Mouse (Mus musculus): Measurements from ENCODE around the gene Sla2.
"Not testable (repeated sequence)": the region's sequence is repeated elsewhere in the genome, so short reads cannot be mapped to it uniquely, and the experiment has no call there.

The Sla2 gene

DNA sequence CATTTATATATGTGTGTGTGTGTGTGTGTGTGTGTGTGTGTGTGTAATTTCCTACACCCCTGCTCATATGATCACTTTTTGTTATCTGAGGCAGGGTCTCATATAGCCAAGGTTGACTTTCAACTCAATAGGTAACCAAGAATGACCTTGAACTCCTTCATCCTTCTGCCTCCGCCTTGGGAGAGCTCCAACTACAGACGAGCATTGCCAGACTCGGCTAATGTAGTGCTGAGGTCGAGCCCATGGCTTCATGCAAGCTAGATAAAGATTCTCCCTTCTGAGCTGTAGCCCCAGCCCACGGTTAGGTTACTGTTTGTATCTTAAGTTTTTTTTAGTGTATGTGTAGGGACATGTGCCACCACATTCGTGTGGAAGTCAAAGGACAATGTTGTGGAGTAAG, 14.9 kb upstream of the Sla2 start:
- DNase-seq (ENCODE audit: extremely low read depth, low read depth) = no peak

DNA sequence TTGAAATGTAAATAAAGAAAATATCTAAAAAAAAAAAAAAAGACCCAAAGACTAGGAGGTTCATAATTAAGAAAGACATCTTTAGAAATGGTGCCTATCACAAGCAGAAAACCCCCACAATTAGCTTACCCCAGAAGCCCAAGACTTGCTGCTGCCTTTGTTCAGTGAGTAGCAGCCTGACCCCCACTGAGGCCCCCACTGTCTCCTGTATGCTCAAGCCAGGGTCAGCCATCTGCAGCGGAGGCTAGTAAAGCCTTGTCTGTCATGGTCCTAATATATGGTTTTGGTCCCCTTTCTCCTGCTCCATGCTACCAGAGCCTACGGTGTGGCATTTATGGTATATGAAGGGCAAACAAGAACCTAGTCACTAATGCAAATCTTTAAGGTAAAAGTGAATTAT, 14.4 kb upstream of the Sla2 start:
- no peak for DNase-seq (ENCODE audit: extremely low read depth, low read depth)

DNA sequence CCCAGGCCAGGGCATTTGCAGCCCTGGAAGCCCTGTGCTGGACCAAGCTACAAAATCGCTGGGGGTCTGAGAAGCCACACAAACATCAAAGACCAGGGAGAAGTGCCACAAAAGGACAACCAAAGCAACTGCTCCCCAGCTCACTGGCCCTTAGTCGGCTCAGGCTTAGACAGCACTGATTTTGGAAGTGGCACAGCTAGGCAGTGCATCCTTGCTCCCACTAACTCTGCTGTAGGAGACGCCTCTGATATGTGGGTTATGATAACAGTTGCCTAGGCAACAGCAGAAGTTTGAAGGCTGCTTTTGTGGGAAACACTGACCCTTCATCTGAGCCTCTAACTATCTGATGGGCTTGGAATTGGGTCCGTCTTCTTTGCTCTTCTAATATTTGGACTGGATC, 12.2 kb upstream of the Sla2 start:
- no peak for DNase-seq (ENCODE audit: extremely low read depth, low read depth)

DNA sequence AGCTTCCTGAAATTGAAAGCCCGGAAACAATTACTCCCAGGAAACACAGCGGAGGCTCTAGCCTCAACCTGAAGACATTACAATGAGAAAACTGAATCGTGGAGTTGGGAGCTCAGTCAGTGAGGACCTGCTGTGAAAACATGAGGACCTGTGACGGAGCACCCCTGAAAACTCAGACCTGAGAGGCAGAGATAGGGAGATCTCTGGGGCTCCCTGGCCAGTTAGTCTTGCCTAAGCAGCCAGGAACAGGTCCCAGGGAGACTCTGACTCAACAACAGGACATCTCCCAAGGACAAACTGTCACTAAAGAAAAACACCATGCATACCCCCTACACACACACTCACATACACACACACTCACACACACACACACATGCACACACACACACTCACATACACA, 11.4 kb upstream of the Sla2 start:
- DNase-seq (ENCODE audit: extremely low read depth, low read depth) = no peak

DNA sequence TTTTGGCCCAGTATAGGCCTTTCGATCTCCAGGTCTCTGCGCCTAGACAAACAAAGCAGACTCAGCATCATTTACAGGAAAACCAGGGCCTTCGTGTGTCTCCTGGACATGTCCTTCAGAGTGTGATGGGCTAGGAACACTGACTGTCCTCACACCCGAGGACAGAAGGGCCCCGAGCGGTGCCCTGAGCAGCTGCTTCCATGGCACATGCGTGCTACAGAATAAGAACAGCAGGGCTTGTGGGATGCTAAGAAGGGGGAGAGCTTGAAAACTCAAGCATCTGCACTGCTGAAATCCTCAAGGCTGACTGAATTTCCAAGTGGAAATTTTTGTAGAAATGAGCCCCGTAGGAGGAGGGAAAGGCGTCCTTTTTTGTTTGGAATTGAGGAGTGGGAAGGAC, 10.0 kb upstream of the Sla2 start:
- no peak for DNase-seq (ENCODE audit: extremely low read depth, low read depth)

DNA sequence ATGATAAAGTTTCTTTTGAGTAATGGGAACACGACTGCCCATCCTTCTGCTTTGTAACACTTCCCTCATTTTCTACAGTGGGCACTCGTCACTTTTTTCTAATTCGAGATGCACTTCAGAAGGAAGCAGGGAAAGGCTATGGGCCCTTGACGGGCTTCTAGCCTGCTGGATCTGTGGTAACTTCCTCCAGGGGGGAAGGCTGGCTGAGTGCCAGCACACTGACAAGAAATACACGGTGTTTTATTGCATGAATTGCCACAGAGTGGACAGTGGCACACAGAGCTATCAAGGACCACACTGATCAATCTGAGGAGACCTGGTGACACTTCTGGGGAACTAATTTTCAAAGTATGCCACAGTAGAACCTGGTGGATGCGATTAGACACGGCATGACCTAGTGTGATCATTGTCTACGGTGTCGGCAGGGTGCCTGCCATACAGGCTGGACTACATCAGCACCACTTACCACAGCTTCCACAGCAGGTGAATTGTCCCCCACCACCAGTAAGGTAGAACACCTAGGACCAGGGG, 9.5 kb upstream of the Sla2 start:
- no peak for DNase-seq (ENCODE audit: extremely low read depth, low read depth)

DNA sequence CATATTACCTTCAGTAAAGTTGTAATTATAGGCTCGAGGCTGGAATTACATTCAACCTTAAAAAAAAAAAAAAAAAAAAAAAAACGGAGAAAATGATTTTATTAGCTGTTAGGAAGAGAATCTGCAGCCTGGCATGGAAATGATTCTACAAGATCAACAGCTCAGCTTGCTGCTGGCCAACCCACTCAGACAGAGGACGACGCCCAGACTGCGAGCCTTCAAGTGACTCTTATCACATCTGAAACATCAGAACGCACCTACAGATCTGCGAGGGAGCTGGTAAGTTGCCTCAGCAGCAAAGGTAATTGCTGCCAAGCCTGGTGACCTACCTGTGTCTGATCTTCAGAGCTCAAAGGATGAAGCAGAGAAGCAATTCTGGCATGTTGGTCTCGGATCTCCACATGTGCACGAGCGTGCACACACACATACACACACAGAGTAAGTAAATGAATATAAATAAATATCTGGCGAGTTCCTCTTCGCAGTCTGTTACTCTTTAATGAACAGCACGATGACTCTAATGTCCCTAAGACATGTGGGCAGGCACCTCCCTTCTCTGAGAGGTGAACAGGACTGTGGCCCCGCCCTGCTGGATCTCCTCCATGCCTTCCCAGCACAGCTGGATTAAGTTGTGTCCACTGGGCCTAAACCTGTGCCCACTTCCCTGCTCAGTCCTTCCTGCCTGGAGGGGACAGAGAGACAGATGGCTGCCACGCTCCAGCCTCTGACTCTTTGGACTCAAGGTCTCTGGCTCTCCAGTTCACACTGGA, 7.7 kb upstream of the Sla2 start:
- no peak for DNase-seq (ENCODE audit: extremely low read depth, low read depth)

DNA sequence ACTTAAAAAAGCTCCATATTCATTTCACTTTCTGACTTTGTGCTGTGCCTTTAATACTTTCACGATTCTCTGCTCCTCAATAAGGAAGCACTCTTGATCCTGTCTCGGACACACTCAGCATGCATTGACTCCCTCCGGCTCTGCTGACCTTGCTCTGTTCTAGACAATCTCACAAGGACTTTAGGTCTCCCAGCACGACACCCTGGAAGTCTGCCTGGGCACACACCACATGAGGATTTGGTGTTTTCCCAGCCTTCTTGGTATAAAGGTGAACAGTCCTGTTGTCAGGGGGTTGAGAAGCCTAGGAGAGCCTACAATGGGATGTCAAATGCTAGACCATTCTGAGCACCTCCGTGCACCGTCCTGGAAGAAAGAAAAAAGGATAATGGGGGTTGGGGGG, 5.8 kb upstream of the Sla2 start:
- DNase-seq (ENCODE audit: extremely low read depth, low read depth) = no peak

DNA sequence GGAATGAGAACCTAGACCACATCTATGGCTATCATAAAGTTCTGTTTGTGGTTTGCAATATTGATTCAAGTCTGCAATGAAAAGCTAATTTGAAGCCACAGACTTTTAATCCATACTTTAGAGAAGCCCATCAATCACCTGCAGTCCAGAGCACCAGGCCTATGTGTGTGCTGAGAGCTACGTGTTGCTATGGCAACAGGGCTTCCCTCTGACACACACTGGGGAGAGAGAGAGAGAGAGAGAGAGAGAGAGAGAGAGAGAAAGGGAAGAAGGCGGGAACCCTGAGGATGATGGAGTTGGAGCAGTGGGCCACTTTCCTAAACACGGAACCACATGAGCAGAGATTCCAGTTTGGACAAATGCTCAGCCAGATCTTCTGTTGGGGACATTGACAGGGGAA, 5.2 kb upstream of the Sla2 start:
- no peak for DNase-seq (ENCODE audit: extremely low read depth, low read depth)

DNA sequence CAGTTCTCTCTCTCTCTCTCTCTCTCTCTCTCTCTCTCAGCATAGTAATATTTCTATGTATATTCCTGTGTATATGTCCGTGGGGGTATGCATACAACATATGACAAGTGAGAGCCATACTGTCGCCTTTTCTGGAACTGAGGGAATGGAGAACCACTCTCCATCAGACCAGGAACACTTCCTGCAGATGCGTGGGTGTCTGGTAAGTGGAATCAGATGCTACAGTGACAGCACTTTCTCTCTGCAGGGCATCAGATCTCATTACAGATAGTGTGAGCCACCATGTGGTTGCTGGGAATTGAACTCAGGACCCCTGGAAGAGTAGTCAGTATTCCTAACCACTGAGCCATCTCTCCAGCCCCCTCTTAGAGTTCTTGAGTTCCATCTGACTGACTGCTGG, 1.5 kb upstream of the Sla2 start:
- no peak for DNase-seq (ENCODE audit: extremely low read depth, low read depth)

DNA sequence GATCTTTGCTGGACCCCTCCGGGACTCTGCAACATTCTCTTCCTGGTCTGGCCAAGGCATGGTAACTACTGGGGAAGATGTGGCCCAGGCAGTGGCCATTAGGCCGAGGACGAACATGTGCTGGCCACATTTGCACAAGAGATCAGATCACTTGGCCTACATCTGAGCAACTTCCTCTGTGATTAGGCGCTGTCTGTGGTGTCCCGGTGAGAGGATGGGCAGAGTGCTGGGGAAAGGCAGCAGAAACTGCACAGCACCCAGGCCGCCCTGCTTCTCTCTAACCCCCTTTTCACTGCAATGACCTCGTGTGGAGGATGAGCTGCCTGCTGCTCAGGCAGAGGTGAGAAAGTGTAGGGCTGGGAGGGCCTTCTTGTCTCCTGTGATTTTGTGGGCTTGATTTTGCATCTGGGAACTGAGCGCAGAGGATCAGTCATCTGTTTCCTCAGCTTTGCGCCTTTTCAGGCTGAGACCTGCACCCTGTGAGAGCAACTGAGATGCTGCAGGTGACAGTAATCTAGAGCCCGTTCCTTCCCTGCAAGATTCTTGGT, 834 bp downstream of the Sla2 start:
- DNase-seq (ENCODE audit: extremely low read depth, low read depth) = no peak

DNA sequence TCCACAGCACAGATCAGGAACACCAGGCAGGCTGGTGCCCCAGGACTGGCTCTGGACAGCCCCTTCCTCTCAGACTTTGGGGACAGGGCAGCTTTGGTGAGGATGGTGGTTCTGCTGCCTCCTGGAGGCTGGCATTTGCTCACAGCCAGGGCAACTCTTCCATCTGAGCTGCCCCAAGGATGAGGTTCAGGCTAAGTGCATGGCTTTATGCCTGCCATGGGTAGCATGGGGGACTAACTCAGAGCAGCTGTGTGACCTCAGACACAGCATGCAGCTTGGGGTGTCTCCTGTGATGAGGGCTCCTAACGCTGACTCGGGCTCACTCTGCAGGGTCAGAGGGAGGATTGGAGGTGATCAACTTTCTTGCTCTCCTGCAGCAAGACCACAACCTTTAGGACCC, 1.3 kb downstream of the Sla2 start:
- not testable (repeated sequence) for DNase-seq (ENCODE audit: extremely low read depth, low read depth)

DNA sequence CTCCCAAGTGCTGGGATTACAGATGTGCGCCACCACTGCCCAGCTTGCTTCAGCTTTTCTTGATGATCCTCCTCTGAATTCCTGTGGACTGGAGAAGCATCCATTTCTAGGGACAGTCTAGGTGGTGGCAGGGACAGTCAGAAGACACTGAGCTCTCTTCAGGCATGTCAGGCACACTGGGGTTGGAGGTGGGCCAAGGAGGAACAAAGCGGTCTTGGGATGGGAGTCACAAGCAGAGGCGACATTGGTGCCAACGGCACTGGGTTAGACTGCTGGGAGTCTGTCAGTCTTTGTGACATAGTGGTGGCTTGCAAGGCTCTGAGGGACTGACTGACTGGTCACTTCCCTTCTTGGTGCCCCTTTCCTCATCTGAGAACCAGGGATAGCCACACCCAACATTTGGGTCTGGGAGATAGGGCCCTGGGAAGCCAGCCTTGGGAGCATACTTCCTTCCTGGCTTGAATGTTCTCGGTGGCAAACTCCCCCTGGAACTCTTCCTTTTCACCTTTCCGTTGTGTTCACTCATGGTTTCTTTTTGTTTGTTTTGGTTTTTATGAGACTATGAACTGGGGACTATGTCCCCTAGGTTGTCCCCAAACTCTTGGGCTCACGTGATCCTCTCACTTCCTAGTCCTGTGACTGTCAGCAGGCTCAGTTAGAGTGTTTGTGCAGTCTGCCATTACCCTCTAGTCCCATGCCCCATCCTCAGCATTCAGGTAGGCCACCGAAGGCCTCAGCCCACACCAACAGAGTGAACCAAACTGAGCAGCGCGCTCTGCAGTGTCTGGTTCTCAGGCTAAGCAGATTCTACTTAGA, 2.4 kb downstream of the Sla2 start:
- peak; percentile 31 for DNase-seq (ENCODE audit: extremely low read depth, low read depth)

DNA sequence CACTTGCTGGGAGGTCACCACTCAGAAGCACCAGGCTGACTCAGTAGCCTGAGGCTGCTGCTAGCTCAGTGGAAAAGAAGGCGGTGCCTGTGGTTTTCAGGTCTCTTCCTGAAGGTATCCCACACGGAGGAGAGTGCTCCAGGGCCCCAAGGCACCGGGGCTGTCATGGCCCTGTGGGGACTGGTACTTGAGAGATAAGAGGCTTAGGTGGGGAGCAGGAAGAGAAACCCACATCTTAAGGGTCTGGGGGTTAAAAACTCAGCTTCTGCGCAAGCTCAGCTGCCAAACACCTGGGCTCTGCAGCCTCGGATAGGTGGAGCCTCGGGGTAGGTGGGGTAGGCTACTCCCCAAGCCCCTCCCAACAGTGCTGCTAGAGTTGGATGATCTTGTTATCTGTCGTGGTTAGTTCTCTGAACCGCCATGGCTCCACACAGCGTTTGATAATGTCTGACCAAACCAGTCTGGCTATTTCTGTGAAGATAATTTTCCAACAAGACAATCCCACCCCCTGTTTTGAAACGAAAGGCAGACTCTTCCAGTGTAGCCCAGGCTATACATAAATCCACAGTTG, 4.5 kb downstream of the Sla2 start:
- DNase-seq (ENCODE audit: extremely low read depth, low read depth) = peak; percentile 51

DNA sequence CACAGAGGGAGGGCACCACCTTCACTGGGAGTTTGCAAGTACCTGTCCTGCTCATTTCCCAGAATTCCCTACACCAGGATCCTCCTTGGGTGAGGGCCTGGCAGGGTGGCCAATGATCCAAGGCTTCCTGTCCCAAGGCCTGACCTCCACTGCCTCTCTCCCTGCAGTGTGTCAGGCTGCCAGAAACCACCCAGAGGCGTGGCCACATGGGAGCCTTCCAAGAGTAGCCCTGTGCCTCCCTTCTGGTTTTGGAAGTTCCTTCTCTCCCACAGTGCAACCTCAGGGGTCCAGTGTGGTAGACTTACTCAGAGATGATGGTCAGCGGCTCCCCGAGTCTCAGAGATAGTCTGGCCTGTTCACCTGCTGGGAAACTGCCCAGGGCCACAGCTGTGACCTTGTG, 7.5 kb downstream of the Sla2 start:
- no peak for DNase-seq (ENCODE audit: extremely low read depth, low read depth)

DNA sequence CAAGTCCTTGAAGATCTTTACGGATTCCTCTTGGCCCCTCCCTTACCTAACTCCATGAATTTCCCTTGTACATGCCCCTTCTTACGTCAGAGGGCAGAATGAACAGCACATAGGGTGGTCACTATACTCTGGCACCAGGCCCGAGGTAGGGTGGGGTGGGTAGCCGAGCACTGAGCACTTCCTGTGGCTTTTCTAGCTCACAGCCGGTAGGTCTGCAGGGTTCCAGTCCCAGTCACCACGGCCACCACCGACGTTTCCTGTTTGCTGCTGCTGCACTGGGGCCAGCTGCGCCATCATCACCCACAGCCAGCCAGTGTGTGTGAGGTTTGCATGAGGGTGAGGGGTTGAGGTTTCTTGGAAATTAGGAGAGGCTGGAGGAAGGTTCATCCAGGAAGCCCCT, 9.3 kb downstream of the Sla2 start:
- DNase-seq (ENCODE audit: extremely low read depth, low read depth) = no peak

DNA sequence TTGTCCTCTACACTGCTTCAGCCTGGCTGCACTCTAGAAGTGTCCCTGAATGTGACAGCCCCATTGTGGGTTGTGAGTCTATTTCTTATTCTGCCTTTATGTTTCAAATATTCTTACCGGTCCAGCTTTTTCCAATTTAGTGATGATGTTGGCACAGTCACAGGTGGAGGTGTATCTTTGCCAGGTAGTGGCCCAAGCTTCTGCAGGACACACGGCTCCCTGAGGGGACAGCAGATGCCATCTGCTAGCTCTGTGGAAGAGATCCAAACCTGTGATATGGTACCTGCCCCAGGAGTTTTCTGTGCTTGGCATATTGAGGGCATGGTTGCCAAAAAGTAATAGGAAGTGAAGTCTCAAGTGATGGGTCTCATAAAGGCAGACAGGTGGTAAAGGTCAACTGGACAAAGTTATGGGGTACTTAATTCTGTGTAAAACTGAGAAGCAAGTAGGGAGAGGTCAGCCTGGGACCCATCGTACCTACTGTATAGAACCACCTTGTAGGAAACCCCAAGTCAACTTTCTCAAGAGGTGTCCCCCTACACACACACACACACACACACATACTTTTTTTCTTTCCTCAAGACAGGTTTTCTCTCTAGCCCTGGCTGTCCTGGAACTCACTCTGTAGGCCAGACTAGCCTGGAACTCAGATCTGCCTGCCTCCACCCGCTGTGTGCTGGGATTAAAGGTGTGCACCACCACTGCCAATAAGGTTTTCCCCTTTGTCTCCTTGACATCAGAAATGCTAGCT, 12.1 kb downstream of the Sla2 start:
- DNase-seq (ENCODE audit: extremely low read depth, low read depth) = no peak

DNA sequence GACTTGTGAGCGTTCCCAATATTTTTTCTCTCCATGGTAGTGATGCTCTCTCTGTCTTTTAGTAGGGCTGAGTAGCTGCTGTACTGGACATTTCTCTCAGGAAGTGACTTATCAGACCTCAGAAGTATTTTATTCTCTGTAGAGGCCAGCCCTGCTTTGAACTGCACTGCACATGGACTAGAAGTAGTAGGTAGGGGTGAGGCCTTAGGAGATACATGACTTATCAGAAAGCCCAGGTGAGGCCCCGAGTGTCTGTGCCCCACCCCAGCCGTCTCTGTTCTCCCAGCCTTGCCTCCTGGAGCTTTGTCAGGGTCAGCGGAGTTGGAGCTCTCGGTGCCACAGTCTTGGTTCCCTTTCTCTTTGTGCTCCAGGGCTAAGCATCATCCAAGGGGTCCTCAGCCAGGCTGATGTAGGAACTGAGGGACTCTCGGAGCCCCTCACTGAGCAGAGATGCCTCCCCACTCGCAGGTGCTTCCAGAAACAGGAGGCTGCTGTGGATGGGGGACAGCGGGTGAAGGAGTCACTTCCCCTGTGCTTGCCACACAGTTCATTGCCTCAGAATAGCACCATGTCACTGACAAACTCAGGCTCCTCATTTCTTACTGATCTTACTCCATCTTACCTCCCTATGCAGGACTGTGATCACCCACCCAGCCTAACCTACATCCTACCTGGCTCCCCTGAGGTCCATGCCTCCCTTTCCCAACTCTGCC, 12.8 kb downstream of the Sla2 start:
- DNase-seq (ENCODE audit: extremely low read depth, low read depth) = no peak

DNA sequence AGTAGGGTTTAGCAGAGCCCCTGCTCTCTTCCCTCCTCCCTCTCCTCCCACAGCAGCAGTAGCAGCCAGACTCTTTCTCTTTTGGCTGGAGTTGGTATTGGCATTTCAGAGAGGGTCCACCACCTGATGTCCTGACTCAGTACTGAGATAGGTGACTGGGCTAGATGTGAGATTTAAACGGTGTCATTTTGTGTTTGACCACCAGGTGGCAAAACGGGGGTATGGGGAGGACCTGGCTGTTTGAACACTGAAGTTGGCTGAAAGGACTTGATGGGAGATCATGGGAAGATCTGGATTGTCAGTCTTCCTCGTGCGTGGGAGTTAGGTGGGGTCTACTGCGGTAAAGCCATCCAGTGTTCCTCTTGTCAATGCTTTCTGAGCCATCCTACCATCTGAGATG, 13.4 kb downstream of the Sla2 start:
- DNase-seq (ENCODE audit: extremely low read depth, low read depth) = no peak

DNA sequence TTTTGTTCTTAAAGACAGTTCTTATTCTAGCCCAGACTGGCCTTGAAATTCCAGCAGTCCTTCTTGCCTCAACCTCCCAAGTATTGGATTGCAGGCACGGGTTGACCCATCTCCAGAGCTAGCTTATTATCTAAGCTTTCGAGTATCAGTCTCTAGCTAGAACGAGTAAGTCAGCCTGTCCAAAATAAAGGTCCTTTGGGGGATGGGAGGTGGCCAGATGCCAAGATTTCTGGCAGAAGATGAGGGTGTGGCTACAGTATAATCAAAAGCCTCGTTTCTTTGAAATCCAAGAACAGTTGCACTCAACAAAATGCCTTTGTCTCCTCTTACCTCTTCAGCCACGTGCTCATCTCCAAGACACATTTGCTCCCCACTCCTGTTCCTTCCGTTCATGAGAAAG, 16.5 kb downstream of the Sla2 start:
- no peak for DNase-seq (ENCODE audit: extremely low read depth, low read depth)

DNA sequence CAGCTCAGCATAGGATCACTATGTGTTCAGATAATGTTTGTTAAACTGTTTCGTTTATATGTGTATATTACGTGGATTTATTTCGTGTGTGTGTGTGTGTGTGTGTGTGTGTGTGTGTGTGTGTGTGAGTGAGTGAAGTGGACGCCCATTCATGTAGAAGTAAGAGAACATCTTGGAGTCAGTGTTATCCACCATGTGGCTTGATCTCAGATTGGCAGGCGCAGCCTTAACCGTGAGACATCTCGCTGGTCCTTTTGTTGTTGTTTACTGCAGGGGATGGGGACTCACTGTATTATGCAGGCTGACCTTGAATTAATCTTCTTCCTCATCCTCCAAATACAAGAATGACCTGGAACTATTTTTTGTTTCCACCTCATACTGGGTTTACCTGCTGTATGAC, 17.4 kb downstream of the Sla2 start:
- no peak for DNase-seq (ENCODE audit: extremely low read depth, low read depth)

Measured in MEL-GATA-1-ER (cell line).